ENCODE assay signal across 18 mouse cellular contexts in genomic region chr10:69476871-69477270, GRCm38 (mm10).
DNase-seq lines count a peak whose midpoint lies in the region; ATAC-seq and TF ChIP-seq lines count a peak whose summit lies in the region.
"Had no signal": no experiment of that assay in that cellular context is flagged by ENCODE, and none has a peak within 500 bp of the region (broad histone marks: within the 10 kb centered on the region; RNA-seq: fewer than 3 reads in every experiment).

No protein-coding gene starts in this region.

- in situ Hi-C loops in ES-E14 (cut with MboI; ENCODE audit: low sequenced_read_pairs in 2 of 2, unreplicated experiment in 2 of 2), result no loop called here

- ATAC-seq in erythroblast, adult 5-6 weeks (replicated peaks; ENCODE audit: low FRiP score, poor library complexity, severe bottlenecking), result no peak
- ATAC-seq: forebrain, embryonic 13.5 days; forebrain, embryonic 15.5 days; forebrain, postnatal 0 days had no signal

- no peak overlapping the region for H3K4me3 ChIP-seq in ES-E14 (ENCODE audit: insufficient read depth in 1 of 2, low read depth in 1 of 2, low read length in 2 of 2, poor library complexity in 1 of 2, severe bottlenecking in 1 of 2)
- H3K4me3 ChIP-seq: embryonic facial prominence, embryonic 13.5 days; embryonic facial prominence, embryonic 15.5 days; forebrain, embryonic 13.5 days; forebrain, embryonic 15.5 days had no signal

- DNase-seq in ES-CJ7 (ENCODE audit: low read depth, low spot score), result peak; percentile 65
- peak; percentile 39 for DNase-seq in ES-E14 (ENCODE audit: low read depth, low spot score)
- peak; percentile 66 for DNase-seq in ZHBTc4 (ENCODE audit: low read depth, low spot score)
- no peak for DNase-seq in adrenal gland, adult 18-20 months (ENCODE audit: low spot score in 2 of 2)
- DNase-seq: adrenal gland, adult 8-10 months; adrenal gland, postnatal 14 days; adrenal gland, postnatal 36 days; cerebellum, adult 11-12 months; cerebellum, adult 2 months; cerebellum, adult 9-10 months; cerebellum, postnatal 25 days; embryo, embryonic 11 days; forebrain, postnatal 0 days had no signal

- H3K9ac ChIP-seq in ES-E14 (ENCODE audit: insufficient read depth, low read depth, low read length, poor library complexity, severe bottlenecking), result no peak overlapping the region
- H3K9ac ChIP-seq: embryonic facial prominence, embryonic 13.5 days; embryonic facial prominence, embryonic 15.5 days; forebrain, embryonic 13.5 days; forebrain, embryonic 15.5 days; forebrain, postnatal 0 days had no signal

- H3K27ac ChIP-seq in ES-E14 (ENCODE audit: insufficient read depth, low read depth, low read length, poor library complexity, severe bottlenecking), result no peak overlapping the region
- H3K27ac ChIP-seq: embryonic facial prominence, embryonic 13.5 days; embryonic facial prominence, embryonic 15.5 days; forebrain, embryonic 13.5 days; forebrain, embryonic 15.5 days had no signal

- no peaks in the 10 kb centered on the region for H3K4me1 ChIP-seq in ES-E14 (ENCODE audit: control insufficient read depth in 2 of 2, insufficient read depth in 2 of 2, low read length in 2 of 2, poor library complexity in 1 of 2)
- H3K4me1 ChIP-seq: embryonic facial prominence, embryonic 13.5 days; embryonic facial prominence, embryonic 15.5 days; forebrain, embryonic 13.5 days had no signal

- no peaks in the 10 kb centered on the region for H3K36me3 ChIP-seq in ES-E14 (ENCODE audit: control insufficient read depth, insufficient read depth, low read length, poor library complexity, severe bottlenecking)
- H3K36me3 ChIP-seq: embryonic facial prominence, embryonic 13.5 days; embryonic facial prominence, embryonic 15.5 days; forebrain, embryonic 15.5 days had no signal

- no peaks in the 10 kb centered on the region for H3K9me3 ChIP-seq in ES-E14 (ENCODE audit: control insufficient read depth, insufficient read depth, low read depth, low read length)
- H3K9me3 ChIP-seq: embryonic facial prominence, embryonic 13.5 days; embryonic facial prominence, embryonic 15.5 days; forebrain, embryonic 13.5 days; forebrain, embryonic 15.5 days had no signal

TF ChIP-seq in ES-E14, 5 proteins besides CTCF, POLR2A, EP300 and RAD21:
- no peak for TF ChIP-seq HCFC1 (IDR thresholded peaks at IDR 0.05; ENCODE audit: borderline replicate concordance, insufficient read depth, low read length)
- no peak for TF ChIP-seq MAFK (IDR thresholded peaks at IDR 0.05; ENCODE audit: insufficient read depth, low read depth, low read length)
- TF ChIP-seq ZNF384 (IDR thresholded peaks at IDR 0.05; ENCODE audit: low read depth, low read length), result no peak
- no peak for TF ChIP-seq CHD2 (IDR thresholded peaks at IDR 0.05; ENCODE audit: low read depth, low read length)

Comparison
In these comparisons a context has a peak if more than half of its experiments do, and no peak if none do; other contexts are left out.
1. DNase-seq: peak in ES-CJ7 (single experiment), ES-E14 (single experiment) and ZHBTc4 (single experiment); none in adrenal gland, adult 18-20 months (0 of 2).